Mouse (Mus musculus): Measurements from ENCODE around the gene Dennd4c. TPM values are rescaled to one million over a fixed set of nuclear protein-coding genes. Genes with fewer than 3 reads are reported as not detected.
A peak's percentile ranks its signal among the peaks of the same experiment; 100 is the strongest.
"Not testable (repeated sequence)": the region's sequence is repeated elsewhere in the genome, so short reads cannot be mapped to it uniquely, and the experiment has no call there.

Gene Dennd4c
- total and polyA plus RNA-seq, 3 experiments: 3.2 to 33.3 (median 30.3) TPM

DNA sequence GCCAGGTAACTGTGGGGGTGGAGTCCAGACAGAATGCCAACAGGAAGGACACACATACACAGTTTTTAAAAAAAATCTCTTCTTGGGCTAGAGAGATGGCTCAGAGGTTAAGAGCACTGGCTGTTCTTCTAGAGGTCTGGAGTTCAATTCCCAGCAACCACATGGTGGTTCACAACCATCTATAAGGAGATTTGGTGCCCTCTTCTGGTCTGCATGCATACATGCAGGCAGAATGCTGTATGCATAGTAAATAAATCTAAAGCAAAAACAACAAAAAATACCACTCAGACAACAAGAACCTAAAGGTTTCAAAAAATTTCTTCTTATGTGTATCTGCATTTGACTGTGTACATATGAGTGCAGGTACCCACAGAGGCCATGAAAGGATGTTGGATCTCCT, 16.0 kb downstream of the Dennd4c start:
- no peak overlapping the region for H3K4me3 ChIP-seq (ENCODE audit: low read depth, low read length)
- peaks cover 13% of the 10 kb centered on the region for H3K36me3 ChIP-seq (replicated peaks)
- peaks cover 6% of the 10 kb centered on the region for H3K4me1 ChIP-seq (ENCODE audit: insufficient read depth, low read depth, low read length)
- TF ChIP-seq GATA2 (IDR thresholded peaks at IDR 0.05; ENCODE audit: borderline replicate concordance, low read depth, low read length) (no peak), CTCF (IDR thresholded peaks at IDR 0.05; ENCODE audit: low read depth, low read length) (no peak), POLR2AphosphoS5 (IDR thresholded peaks at IDR 0.05; ENCODE audit: insufficient replicate concordance, low read depth, low read length) (no peak), TAL1 (conservative IDR thresholded peaks at IDR 0.05; ENCODE audit: low read depth, low read length) (no peak), GATA1 (IDR thresholded peaks at IDR 0.05; ENCODE audit: borderline replicate concordance, low read length) (no peak)
- DNase-seq (ENCODE audit: low spot score): no peak
- ATAC-seq (ENCODE audit: extremely low read depth, insufficient number of reproducible peaks, low FRiP score, poor library complexity, severe bottlenecking): no peak
- 0 out of 2 replicates have a peak, but pooled peaks cover 3% of the 10 kb centered on the region for H3K9me3 ChIP-seq (replicated peaks)
- no peaks in the 10 kb centered on the region for H3K27me3 ChIP-seq (ENCODE audit: insufficient read depth, low read length)

DNA sequence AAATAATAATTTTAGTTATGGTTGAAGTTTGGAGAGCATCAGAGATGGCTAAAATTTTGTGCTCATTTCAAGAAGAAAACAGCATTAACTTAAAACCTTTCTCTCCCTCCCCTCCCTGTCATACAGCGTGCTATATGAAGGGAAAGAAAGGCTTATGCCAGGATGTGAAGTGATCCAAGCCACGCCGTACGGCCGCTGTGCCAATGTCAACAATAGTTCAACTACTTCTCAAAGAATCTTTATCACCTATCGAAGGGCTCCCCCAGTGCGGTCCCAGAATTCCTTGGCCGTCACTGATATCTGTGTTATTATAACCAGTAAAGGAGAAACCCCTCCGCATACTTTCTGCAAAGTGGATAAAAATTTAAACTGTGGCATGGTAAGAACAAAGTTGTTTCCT, 29.2 kb downstream of the Dennd4c start:
- no peak for DNase-seq (ENCODE audit: low spot score)
- H3K27me3 ChIP-seq (ENCODE audit: insufficient read depth, low read length): no peaks in the 10 kb centered on the region
- H3K9me3 ChIP-seq (replicated peaks): no peaks in the 10 kb centered on the region
- H3K4me1 ChIP-seq (ENCODE audit: insufficient read depth, low read depth, low read length): no peaks in the 10 kb centered on the region
- no peak for ATAC-seq (ENCODE audit: extremely low read depth, insufficient number of reproducible peaks, low FRiP score, poor library complexity, severe bottlenecking)
- H3K36me3 ChIP-seq (replicated peaks): peaks cover 50% of the 10 kb centered on the region
- TF ChIP-seq GATA2 (IDR thresholded peaks at IDR 0.05; ENCODE audit: borderline replicate concordance, low read depth, low read length): no peak
- TF ChIP-seq POLR2AphosphoS5 (IDR thresholded peaks at IDR 0.05; ENCODE audit: insufficient replicate concordance, low read depth, low read length): no peak
- no peak for TF ChIP-seq GATA1 (IDR thresholded peaks at IDR 0.05; ENCODE audit: borderline replicate concordance, low read length)
- no peak for TF ChIP-seq TAL1 (conservative IDR thresholded peaks at IDR 0.05; ENCODE audit: low read depth, low read length)
- no peak for TF ChIP-seq CTCF (IDR thresholded peaks at IDR 0.05; ENCODE audit: low read depth, low read length)
- no peak overlapping the region for H3K4me3 ChIP-seq (ENCODE audit: low read depth, low read length)

DNA sequence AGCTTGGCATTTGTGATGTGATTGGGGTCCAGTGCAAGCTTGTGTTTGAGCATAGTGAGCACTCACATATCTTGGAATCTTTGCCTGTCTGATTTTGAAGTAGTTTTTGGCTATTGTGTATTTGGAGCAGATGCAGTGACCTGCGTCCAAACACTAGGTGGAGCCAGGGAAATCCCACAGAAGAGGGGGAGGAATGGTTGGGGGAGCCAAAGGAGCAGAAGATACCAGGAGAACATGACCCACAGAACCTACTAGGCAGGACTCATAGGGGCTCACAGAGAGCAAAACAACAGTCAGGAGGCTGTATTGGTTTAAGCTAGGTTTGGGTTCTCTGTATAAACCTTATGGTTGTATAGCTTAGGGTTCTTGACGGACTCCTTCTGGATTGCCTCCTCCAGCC, 62.2 kb downstream of the Dennd4c start:
- no peaks in the 10 kb centered on the region for H3K27me3 ChIP-seq (ENCODE audit: insufficient read depth, low read length)
- no peak overlapping the region for H3K4me3 ChIP-seq (ENCODE audit: low read depth, low read length)
- ATAC-seq (ENCODE audit: extremely low read depth, insufficient number of reproducible peaks, low FRiP score, poor library complexity, severe bottlenecking) (no peak; the same call in 1 of the 2 replicates), DNase-seq (ENCODE audit: low spot score) (no peak)
- H3K36me3 ChIP-seq (replicated peaks): peaks cover 42% of the 10 kb centered on the region
- no peaks in the 10 kb centered on the region for H3K9me3 ChIP-seq (replicated peaks)
- no peak for TF ChIP-seq CTCF (IDR thresholded peaks at IDR 0.05; ENCODE audit: low read depth, low read length)
- TF ChIP-seq GATA2 (IDR thresholded peaks at IDR 0.05; ENCODE audit: borderline replicate concordance, low read depth, low read length): no peak
- no peak for TF ChIP-seq GATA1 (IDR thresholded peaks at IDR 0.05; ENCODE audit: borderline replicate concordance, low read length)
- TF ChIP-seq TAL1 (conservative IDR thresholded peaks at IDR 0.05; ENCODE audit: low read depth, low read length): no peak
- no peak for TF ChIP-seq POLR2AphosphoS5 (IDR thresholded peaks at IDR 0.05; ENCODE audit: insufficient replicate concordance, low read depth, low read length)
- no peaks in the 10 kb centered on the region for H3K4me1 ChIP-seq (ENCODE audit: insufficient read depth, low read depth, low read length)

GRCm38 (mm10) chr4:86814850-86815249, 66.5 kb downstream of the Dennd4c start:
- Histone ChIP-seq H3K27me3 (ENCODE audit: insufficient read depth, low read length) (no peaks in the 10 kb centered on the region), H3K4me3 (ENCODE audit: low read depth, low read length) (no peak overlapping the region), H3K36me3 (replicated peaks) (peaks cover 44% of the 10 kb centered on the region), H3K4me1 (ENCODE audit: insufficient read depth, low read depth, low read length) (no peaks in the 10 kb centered on the region), H3K9me3 (replicated peaks) (no peaks in the 10 kb centered on the region)
- DNase-seq (ENCODE audit: low spot score) (no peak), ATAC-seq (ENCODE audit: extremely low read depth, insufficient number of reproducible peaks, low FRiP score, poor library complexity, severe bottlenecking) (no peak)
- no peak for TF ChIP-seq POLR2AphosphoS5 (IDR thresholded peaks at IDR 0.05; ENCODE audit: insufficient replicate concordance, low read depth, low read length)
- TF ChIP-seq GATA1 (IDR thresholded peaks at IDR 0.05; ENCODE audit: borderline replicate concordance, low read length): no peak
- TF ChIP-seq TAL1 (conservative IDR thresholded peaks at IDR 0.05; ENCODE audit: low read depth, low read length): no peak

DNA sequence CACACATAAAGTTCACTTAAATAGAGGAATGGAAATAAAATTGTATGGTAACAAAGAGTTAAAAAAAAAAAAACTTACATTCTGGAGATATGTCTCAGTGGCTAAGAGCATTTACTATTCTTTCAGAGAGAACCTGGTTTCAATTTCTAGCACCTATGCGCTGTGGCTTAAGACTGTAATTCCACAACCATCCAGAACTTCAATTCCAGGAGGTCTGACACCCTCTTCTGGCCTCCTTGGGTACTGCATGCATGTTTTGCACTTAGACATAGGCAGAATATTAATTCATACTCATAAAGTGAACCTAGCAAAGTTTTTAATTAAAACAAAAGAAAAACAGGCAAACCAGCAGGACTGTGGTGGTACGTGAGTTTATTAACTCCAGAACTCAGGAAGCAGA, 74.8 kb downstream of the Dennd4c start:
- peaks cover 69% of the 10 kb centered on the region for H3K36me3 ChIP-seq (replicated peaks)
- DNase-seq (ENCODE audit: low spot score) (no peak), ATAC-seq (ENCODE audit: extremely low read depth, insufficient number of reproducible peaks, low FRiP score, poor library complexity, severe bottlenecking) (no peak)
- no peaks in the 10 kb centered on the region for H3K27me3 ChIP-seq (ENCODE audit: insufficient read depth, low read length)
- H3K4me3 ChIP-seq (ENCODE audit: low read depth, low read length): no peak overlapping the region
- H3K9me3 ChIP-seq (replicated peaks): no peaks in the 10 kb centered on the region
- no peaks in the 10 kb centered on the region for H3K4me1 ChIP-seq (ENCODE audit: insufficient read depth, low read depth, low read length)
- TF ChIP-seq GATA1 (IDR thresholded peaks at IDR 0.05; ENCODE audit: borderline replicate concordance, low read length): no peak
- TF ChIP-seq GATA2 (IDR thresholded peaks at IDR 0.05; ENCODE audit: borderline replicate concordance, low read depth, low read length): no peak
- TF ChIP-seq CTCF (IDR thresholded peaks at IDR 0.05; ENCODE audit: low read depth, low read length): peak; percentile 49; the same call in 1 of the 2 replicates

DNA sequence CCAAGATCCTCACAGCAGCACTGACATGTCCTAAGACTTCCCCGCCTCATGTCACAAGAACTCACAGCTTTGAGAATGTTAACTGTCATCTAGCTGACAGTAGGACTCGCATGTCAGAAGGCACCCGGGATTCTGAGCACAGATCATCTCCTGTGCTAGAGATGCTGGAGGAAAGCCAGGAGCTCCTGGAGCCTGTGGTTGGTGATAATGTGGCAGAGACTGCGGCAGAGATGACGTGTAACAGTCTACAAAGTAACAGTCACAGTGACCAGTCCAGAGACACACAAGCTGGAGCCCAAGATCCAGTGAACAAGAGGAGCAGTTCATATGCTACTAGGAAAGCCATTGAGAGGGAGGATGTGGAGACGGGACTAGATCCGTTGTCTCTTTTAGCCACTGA, 76.8 kb downstream of the Dennd4c start:
- Histone ChIP-seq H3K4me1 (ENCODE audit: insufficient read depth, low read depth, low read length) (no peaks in the 10 kb centered on the region), H3K36me3 (replicated peaks) (peaks cover 71% of the 10 kb centered on the region), H3K9me3 (replicated peaks) (no peaks in the 10 kb centered on the region), H3K4me3 (ENCODE audit: low read depth, low read length) (no peak overlapping the region), H3K27me3 (ENCODE audit: insufficient read depth, low read length) (no peaks in the 10 kb centered on the region)
- DNase-seq (ENCODE audit: low spot score) (no peak), ATAC-seq (ENCODE audit: extremely low read depth, insufficient number of reproducible peaks, low FRiP score, poor library complexity, severe bottlenecking) (no peak)
- TF ChIP-seq CTCF (IDR thresholded peaks at IDR 0.05; ENCODE audit: low read depth, low read length) (no peak), GATA1 (IDR thresholded peaks at IDR 0.05; ENCODE audit: borderline replicate concordance, low read length) (no peak), POLR2AphosphoS5 (IDR thresholded peaks at IDR 0.05; ENCODE audit: insufficient replicate concordance, low read depth, low read length) (no peak), GATA2 (IDR thresholded peaks at IDR 0.05; ENCODE audit: borderline replicate concordance, low read depth, low read length) (no peak)

GRCm38 (mm10) chr4:86831896-86832295, 83.5 kb downstream of the Dennd4c start:
- peaks cover 67% of the 10 kb centered on the region for H3K36me3 ChIP-seq (replicated peaks)

DNA sequence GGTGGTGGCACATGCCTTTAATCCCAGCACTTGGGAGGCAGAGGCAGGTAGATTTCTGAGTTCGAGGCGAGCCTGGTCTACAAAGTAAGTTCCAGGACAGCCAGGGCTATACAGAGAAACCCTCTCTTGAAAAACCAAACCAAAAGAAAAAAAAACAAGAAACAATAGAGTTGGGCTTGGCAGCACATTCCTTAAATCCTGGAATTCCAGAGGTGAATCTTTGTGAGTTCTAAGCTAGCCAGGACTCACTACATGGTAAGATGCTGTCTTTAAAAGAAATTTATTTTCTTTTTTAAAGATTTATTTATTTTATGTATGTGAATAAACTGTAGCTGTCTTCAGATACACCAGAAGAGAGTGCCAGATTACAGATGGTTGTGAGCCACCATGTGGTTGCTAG, 92.8 kb downstream of the Dennd4c start:
- H3K4me3 ChIP-seq (ENCODE audit: low read depth, low read length); H3K9me3 ChIP-seq (replicated peaks); H3K4me1 ChIP-seq (ENCODE audit: insufficient read depth, low read depth, low read length); DNase-seq (ENCODE audit: low spot score); H3K27me3 ChIP-seq (ENCODE audit: insufficient read depth, low read length); ATAC-seq (ENCODE audit: extremely low read depth, insufficient number of reproducible peaks, low FRiP score, poor library complexity, severe bottlenecking): not testable (repeated sequence)
- peaks cover 66% of the 10 kb centered on the region for H3K36me3 ChIP-seq (replicated peaks)

More at GRCm38 (mm10) chr4:86831896-86832295, 83.5 kb downstream of the Dennd4c start:
- H3K9me3 ChIP-seq (replicated peaks): no peaks in the 10 kb centered on the region
- no peaks in the 10 kb centered on the region for H3K27me3 ChIP-seq (ENCODE audit: insufficient read depth, low read length)
- ATAC-seq (ENCODE audit: extremely low read depth, insufficient number of reproducible peaks, low FRiP score, poor library complexity, severe bottlenecking) (no peak), DNase-seq (ENCODE audit: low spot score) (no peak)
- no peaks in the 10 kb centered on the region for H3K4me1 ChIP-seq (ENCODE audit: insufficient read depth, low read depth, low read length)
- TF ChIP-seq GATA1 (IDR thresholded peaks at IDR 0.05; ENCODE audit: borderline replicate concordance, low read length): no peak
- no peak for TF ChIP-seq CTCF (IDR thresholded peaks at IDR 0.05; ENCODE audit: low read depth, low read length)
- TF ChIP-seq TAL1 (conservative IDR thresholded peaks at IDR 0.05; ENCODE audit: low read depth, low read length): no peak
- no peak for TF ChIP-seq POLR2AphosphoS5 (IDR thresholded peaks at IDR 0.05; ENCODE audit: insufficient replicate concordance, low read depth, low read length)
- H3K4me3 ChIP-seq (ENCODE audit: low read depth, low read length): no peak overlapping the region

Measured in G1E (cell line).